Mouse (Mus musculus) cerebral cortex, adult 2 months (tissue): ENCODE data around the gene Stk19.

Experiments used
- WGBS: fragments of 180-500 bp; shearing (Covaris S2); methylation state at CpG from one replicate; pipeline ENCODE4 v1.1.7; 2018; 5-methylcytosine and 5-hydroxymethylcytosine counted together

Gene Stk19

GRCm38 (mm10) chr17:34836856-34837221, at the start of gene Stk19, which contains the start of gene Dxo:
TSS of gene Stk19 (minus strand) at chr17:34836945.
TSS of gene Dxo (plus strand) at chr17:34837019.
- under 1% methylated on average over 40 of the region's 40 CpGs for WGBS

DNA sequence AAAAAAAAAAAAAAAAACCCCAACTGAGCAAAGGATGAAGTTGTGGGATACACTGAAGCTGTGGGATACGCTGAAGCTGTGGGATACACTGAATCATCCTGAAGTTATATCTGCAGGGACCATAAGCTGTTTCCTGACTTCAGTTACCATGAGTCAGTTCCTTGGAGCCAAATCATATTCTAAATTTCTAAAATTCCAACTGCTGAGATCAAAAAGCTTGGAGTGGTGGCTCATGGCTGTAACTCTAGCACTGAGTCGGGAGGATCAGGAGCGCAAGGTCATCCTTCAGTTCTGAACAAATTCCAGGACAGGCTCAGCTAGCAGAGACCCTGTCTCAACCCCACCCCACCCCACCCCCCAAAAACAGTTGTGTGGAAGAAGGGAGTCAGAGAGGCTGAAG, 48.9 kb upstream of the Stk19 start:
- 79% methylated on average over 3 of the region's 3 CpGs for WGBS

DNA sequence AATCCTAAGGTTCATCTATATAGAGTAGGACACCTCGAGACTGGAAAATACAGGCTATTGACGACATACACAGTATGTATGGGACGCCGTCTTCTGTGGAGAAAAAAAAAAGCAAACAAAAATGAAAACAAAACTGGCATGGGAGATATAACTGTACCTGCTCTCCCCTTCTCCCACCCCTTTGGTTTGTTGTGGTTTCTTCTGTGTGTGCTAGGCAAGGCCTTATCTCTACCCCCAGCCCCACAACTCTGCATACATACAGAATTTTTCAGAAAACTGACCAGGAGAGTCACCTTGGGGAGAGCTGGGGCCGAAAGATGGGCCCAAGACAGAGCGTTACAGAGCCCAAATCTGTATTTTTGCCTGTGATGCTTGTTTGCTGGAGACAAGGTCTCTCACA, 48.0 kb upstream of the Stk19 start:
- whole genome bisulfite sequencing = 93% methylated on average over 6 of the region's 6 CpGs

- WGBS = 70% methylated on average over 3 of the region's 3 CpGs
Observed at GRCm38 (mm10) chr17:34883332-34883731, 46.6 kb upstream of the Stk19 start.

DNA sequence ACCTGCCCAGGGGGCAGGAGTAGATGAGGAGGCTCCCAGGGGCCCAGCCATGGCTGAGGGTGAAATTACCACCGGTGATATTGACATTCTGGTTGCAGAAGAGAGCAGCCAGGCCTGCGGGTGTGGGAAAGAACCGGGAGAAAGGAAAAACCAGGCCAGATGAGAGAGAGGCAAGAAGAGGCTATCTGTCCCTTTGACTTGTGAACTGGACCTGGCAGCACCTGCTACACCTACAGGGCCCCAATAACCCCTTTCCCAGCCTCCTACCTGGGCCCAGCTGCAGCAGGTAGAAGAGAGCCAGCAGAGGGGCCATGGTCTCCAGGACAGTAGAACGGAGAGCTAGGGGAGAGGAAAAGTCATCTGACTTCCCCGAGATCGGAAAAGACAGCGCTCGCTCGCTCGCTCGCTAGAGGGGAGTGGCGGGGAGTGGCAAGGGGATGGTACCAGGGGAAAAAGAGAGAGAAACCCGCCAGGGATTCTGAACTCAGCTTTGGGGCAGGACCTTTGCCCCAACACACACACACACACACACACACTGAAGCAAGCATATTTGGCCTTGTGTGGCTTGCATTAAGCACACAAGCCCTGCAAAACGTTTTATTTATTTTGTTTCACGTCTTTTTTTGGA, 45.1 kb upstream of the Stk19 start, which contains the start of gene Gm20547:
Gm20547 (minus strand) TSS at position 360 of the 628 bp plus-strand sequence.
- 27% methylated on average over 15 of the region's 15 CpGs for WGBS

GRCm38 (mm10) chr17:34879336-34879879, 42.7 kb upstream of the Stk19 start, which contains the start of gene Zbtb12:
TSS of gene Zbtb12 (plus strand) at chr17:34879483.
- 64% methylated on average over 11 of the region's 11 CpGs for WGBS

DNA sequence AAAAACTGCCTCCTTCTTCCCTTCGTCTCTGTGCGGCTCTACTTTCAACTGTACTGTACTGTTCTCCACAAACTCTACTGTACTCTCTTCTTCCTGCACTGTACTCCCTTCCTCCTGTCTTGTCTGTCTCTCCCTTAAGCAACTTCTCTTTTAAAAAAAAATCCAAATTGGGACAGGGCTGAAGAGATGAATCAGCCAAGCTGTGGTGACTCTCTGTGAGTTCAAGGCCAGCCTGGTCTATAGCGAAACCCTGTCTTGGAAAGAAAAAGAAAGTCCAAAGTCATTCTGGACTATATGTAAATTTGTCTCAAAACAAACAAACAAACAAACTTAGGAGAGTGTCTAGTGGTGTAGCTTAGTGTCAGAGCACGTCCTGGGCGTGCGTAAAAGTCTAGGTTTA, 37.6 kb upstream of the Stk19 start:
- WGBS = 90% methylated on average over 6 of the region's 6 CpGs

GRCm38 (mm10) chr17:34865981-34866380, 29.2 kb upstream of the Stk19 start:
- WGBS = 78% methylated on average over 7 of the region's 7 CpGs

DNA sequence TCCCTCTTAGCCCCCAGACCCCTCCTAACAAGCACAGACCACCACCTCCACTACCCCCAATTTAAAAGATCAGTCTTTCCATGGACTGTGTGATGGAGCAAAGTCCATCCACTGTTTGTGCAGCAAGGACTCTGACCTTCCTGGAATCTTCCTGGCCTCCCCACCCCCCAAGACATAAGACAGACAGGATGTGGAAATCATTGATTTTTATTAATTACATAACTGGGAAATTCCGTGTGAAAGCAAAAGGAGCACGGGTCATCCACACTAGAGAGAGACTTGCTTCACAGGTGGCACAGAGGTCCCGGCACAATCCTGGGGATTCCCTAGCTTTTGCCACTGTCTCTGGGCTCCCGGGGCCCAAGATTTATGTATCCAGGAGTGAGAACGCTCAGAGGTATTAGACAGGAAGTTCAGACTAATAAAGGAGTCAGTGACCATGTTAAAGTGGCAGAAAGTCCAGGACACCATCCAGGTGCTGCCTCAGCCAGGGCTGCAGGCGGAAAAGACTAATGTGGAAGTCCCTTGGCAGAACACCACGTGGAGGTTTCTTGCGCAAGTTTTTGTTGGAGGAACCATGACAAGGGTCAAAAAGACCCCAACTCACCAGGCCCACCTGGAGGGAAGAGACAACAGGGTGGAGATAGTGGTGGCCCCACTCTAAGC, 25.8 kb upstream of the Stk19 start, which contains the start of gene Cfb:
Cfb (minus strand) TSS at position 103 of the 666 bp plus-strand sequence.
- 63% methylated on average over 8 of the region's 8 CpGs for WGBS

DNA sequence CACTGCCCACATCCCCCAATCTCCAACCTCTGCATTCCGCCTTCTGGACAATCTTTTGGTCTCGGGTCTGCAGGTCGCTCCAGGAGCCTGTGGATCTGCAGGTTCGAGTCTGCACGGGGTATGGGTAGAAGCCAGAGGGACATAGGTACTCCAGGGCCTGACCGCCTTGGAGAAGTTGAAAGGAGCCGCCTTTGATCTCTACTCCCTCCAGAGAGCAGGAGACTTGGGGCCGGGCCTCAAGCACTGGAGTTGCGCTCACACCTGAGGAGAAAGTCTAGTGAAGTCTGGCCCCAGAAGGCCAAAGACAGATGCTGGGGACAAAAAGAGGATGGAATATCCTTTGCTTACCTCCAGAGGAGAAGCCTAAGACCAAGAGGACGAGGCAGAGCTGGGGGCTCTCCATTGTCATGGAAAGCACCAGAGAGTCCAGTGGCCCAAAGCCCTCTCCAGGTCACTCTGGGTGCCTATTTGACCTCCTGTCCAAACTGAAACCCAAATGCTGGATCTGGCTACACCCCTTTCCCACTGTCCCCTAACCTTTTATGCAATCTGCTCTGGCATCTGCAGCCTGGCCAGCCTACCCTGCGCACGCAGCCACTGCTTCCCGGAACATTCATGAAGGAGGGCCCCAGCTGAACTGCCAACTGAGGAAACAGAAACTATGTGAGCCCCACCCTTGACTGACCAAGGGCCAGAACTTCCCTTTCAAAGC, 25.1 kb upstream of the Stk19 start:
- 69% methylated on average over 13 of the region's 13 CpGs for whole genome bisulfite sequencing

GRCm38 (mm10) chr17:34860514-34860913, 23.8 kb upstream of the Stk19 start:
- WGBS = 86% methylated on average over 9 of the region's 9 CpGs

- WGBS = 73% methylated on average over 4 of the region's 4 CpGs
Observed at GRCm38 (mm10) chr17:34858670-34859069, 21.9 kb upstream of the Stk19 start.

DNA sequence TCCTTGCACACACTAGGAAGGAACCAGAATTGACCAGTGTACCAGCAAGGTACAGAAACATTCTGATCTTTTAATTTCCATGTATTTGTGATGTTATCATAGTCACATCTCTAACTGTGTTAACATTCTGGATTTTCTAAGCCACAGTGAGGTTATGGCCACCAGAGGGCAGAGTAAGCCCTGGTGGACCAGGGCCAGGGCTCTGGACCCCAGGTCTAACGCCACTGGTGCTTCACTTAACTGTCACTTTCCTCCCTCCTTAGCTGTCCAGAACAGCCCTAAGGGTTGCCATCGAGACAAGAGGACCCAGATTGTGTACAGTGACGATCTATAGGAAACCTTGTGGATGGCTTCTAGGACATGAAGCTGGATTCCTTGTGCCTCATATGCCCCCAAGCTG, 19.1 kb upstream of the Stk19 start:
- 46% methylated on average over 3 of the region's 3 CpGs for WGBS

DNA sequence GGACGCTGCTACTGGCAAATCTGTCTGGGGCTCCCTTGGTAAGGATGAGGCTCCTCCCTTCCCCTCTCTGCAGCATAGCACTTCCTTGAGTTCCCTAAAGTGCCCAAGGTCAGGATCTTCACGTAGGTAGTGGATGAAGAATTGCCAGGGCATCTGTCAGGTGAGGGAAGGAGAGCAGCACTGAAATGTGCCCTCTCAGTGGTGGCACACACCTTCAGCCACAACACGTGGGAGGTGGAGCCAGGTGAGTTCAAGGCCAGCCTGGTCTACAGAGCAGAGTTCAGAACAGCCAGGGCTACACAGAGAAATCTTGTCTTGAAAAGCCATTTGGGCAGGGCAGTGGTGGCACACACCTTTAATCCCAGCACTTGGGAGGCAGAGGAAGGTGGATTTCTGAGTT, 18.0 kb upstream of the Stk19 start:
- 77% methylated on average over 3 of the region's 3 CpGs for WGBS

DNA sequence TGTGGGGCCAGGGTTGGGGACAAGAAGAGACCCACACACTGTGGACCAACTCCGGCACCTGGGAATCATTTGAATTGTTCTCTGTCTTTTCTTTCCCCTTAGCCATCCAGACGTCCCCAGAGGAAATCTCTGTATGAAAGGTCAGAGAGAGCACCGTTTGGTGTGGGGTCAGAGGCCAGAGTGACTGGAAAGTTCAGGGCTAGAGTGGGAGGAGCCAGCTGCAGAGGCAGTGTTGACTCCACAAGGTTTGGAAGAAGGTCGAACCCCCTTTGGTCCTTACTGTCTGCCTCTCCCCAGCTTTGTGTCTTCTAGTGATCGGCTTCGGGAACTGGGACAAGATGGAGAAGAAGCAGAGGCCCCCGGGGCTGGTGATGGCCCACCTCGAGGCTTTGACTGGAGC, 16.8 kb upstream of the Stk19 start:
- WGBS = 85% methylated on average over 8 of the region's 8 CpGs

DNA sequence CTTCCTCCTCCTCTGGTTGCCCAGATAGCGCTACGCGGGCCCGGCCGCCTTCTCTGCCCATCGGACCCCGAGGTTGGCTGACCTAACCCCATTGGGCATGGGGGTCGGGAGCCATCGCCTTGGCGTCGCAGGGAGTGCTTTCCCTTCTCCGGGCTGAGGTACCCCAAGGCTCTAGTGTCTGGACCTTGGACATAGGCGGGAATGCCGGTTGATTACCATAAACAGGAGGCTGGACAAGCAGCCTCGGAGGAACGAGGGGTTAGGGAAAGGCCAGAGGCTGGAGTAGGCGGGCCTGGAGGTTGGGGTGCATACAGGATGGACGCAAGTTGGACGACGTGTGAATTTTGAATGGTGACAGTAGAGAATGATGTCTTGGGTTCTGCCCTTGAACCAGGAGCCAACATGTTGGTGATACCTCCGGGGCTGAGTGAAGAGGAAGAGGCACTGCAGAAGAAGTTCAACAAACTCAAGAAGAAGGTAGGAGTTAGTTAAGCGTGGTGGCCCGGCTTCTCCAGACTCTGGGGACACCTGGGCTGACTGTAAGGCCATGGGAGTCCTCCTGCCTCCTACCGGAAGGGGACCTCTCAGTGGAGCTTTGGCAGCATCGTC, 13.9 kb upstream of the Stk19 start:
- whole genome bisulfite sequencing = 1% methylated on average over 25 of the region's 25 CpGs

- WGBS = under 1% methylated on average over 63 of the region's 65 CpGs
Observed at GRCm38 (mm10) chr17:34849722-34850516, 13.2 kb upstream of the Stk19 start, which contains the start of the genes Skiv2l and Nelfe. TSS of gene Skiv2l (minus strand) at chr17:34850210. TSS of gene Nelfe (plus strand) at chr17:34850391.

- WGBS = 90% methylated on average over 7 of the region's 7 CpGs
Observed at GRCm38 (mm10) chr17:34847615-34848014, 10.9 kb upstream of the Stk19 start.

GRCm38 (mm10) chr17:34847192-34847591, 10.4 kb upstream of the Stk19 start:
- 94% methylated on average over 6 of the region's 6 CpGs for WGBS

DNA sequence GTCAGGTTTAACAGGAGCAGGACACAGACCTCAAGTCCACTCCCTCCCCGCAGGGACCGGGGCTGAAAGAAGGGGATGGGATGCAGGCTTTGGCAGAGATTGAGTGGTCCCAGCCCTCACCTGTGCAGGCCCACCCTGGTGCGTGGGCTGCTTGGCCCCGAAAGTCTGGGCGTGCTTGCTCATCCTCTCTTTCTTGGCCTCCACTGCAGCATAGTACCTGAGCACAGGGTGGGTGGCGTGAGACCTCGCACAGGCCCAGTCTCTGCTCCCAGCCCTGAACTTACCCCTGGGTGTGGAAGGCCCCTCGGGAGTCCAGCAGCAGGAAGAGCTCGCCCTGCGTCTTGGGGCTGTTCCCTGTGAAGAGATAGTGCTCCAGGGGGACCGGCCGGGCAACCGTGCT, 8.1 kb upstream of the Stk19 start:
- WGBS = 95% methylated on average over 13 of the region's 13 CpGs

- WGBS = 86% methylated on average over 6 of the region's 6 CpGs
Observed at GRCm38 (mm10) chr17:34840736-34841307, 4.1 kb upstream of the Stk19 start.
